Mouse (Mus musculus) thymus, adult 2 months (tissue): ENCODE measurements around the gene Pigk. TPM values are rescaled to one million over a fixed set of nuclear protein-coding genes. Genes with fewer than 3 reads are reported as not detected.

Experiments used
- DNase-seq: peaks from one replicate; pipeline ENCODE4 v3.0.0; 2021
- H3K27ac ChIP-seq: fragments of 200-500 bp; 2 replicates; pipeline ENCODE4 v1.5.1; 2012; ENCODE audit warnings: low read length, control low read depth; ENCODE audit not compliant: control insufficient read depth, insufficient read depth
- H3K27me3 ChIP-seq: fragments of 200-500 bp; 2 replicates; pipeline ENCODE4 v1.6.1; 2012; ENCODE audit warnings: mild to moderate bottlenecking, low read length, moderate library complexity, mixed read lengths; ENCODE audit not compliant: control insufficient read depth, insufficient read depth
- H3K36me3 ChIP-seq: fragments of 200-500 bp; 2 replicates; pipeline ENCODE4 v1.6.1; 2012; ENCODE audit warnings: mild to moderate bottlenecking, low read length, moderate library complexity; ENCODE audit not compliant: control insufficient read depth, insufficient read depth
- H3K4me1 ChIP-seq: fragments of 200-500 bp; replicated peaks from 2 replicates; pipeline ENCODE4 v1.6.1; 2012; ENCODE audit warnings: low read length; ENCODE audit not compliant: control insufficient read depth, insufficient read depth
- H3K4me3 ChIP-seq: fragments of 200-500 bp; 2 replicates; pipeline ENCODE4 v1.5.1; 2012; ENCODE audit warnings: mild to moderate bottlenecking, low read length, control low read depth, moderate library complexity; ENCODE audit not compliant: control insufficient read depth, insufficient read depth
- CTCF ChIP-seq: fragments of 200-500 bp; IDR thresholded peaks from 2 replicates; pipeline ENCODE4 v1.5.1; 2012; ENCODE audit warnings: mild to moderate bottlenecking, control low read depth, low read length, moderate library complexity, borderline replicate concordance; ENCODE audit not compliant: control insufficient read depth, poor library complexity, insufficient read depth; ENCODE audit errors: extremely low read depth
- POLR2A ChIP-seq: fragments of 200-500 bp; IDR thresholded peaks from 2 replicates; pipeline ENCODE4 v1.6.1; 2012; ENCODE audit warnings: mild to moderate bottlenecking, low read length, control low read depth, moderate library complexity; ENCODE audit not compliant: control insufficient read depth, poor library complexity, insufficient read depth; ENCODE audit errors: extremely low read depth
- WGBS: fragments of 180-500 bp; shearing (Covaris S2); methylation state at CpG from one replicate; pipeline ENCODE4 v1.1.7; 2018; 5-methylcytosine and 5-hydroxymethylcytosine counted together
- polyA plus RNA-seq: library from polyadenylated mRNA; depleted of rRNA; stranded (reverse); fragments of >200 nt; gene quantifications from 2 replicates; pipeline ENCODE4 v1.2.3, GENCODE M21; 2012

Gene Pigk
- polyA plus RNA-seq, 1 experiment: 10.9 TPM

GRCm38 (mm10) chr3:152912216-152913101 lies 198.6 kb downstream of the Pigk start:
- WGBS: 6% methylated on average over 23 of the region's 23 CpGs
- Histone ChIP-seq H3K27me3 (no peaks in the 10 kb centered on the region), H3K4me1 (peaks cover 19% of the 10 kb centered on the region), H3K27ac (peak overlapping the region; percentile 91), H3K4me3 (peak overlapping the region; percentile 45), H3K36me3 (no peaks in the 10 kb centered on the region)
- TF ChIP-seq CTCF (no peak), POLR2A (no peak)
- DNase-seq: peak; percentile 66

DNA sequence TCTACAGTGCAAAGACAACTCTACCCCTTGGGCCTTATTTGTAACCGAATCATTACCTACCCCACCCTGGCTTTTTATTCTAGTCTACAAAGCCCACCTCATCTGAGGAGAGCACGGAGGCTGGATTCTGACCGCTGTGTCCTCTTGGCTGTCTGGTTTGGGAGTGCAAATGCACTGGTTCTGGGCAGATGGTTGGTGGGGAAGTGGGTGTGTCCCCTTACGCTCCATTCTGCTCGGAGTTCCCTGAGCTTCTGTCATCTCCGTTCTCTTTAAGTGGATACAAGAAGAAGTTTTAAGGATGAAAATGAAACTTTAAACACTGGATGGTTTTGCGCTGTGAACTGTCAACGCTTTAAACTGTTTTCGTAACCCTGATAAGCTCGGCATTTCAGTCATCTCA lies 199.2 kb downstream of the Pigk start:
- Histone ChIP-seq H3K36me3 (no peaks in the 10 kb centered on the region), H3K27ac (peak overlapping the region; percentile 91), H3K27me3 (no peaks in the 10 kb centered on the region), H3K4me1 (peaks cover 23% of the 10 kb centered on the region), H3K4me3 (peak overlapping the region; percentile 45; the same call in 1 of the 2 replicates)
- 53% methylated on average over 10 of the region's 10 CpGs for WGBS
- DNase-seq: no peak
- TF ChIP-seq CTCF: no peak
- no peak for TF ChIP-seq POLR2A

DNA sequence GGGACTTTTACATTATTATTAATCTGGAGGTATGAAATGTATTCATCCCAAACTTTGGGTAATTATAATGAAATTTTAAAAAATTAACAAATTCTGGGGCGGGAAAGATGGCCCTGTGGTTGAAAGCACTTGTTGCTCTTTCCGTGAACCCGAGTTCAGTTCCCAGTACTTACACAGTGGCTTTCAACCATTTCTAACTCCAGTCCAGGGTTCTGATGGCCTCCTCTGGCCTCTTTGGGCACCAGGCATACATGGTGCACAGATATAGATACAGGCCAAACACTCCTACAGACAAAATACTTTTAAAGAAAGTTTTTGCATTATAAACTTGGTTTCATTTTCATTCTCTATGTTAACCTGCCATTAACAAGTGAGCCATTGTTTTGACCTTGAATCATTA lies 199.7 kb downstream of the Pigk start:
- Histone ChIP-seq H3K4me3 (no peak overlapping the region), H3K36me3 (no peaks in the 10 kb centered on the region), H3K27ac (no peak overlapping the region), H3K4me1 (peaks cover 23% of the 10 kb centered on the region), H3K27me3 (no peaks in the 10 kb centered on the region)
- DNase-seq: no peak
- 92% methylated on average over 3 of the region's 3 CpGs for WGBS
- TF ChIP-seq POLR2A (no peak), CTCF (no peak)

DNA sequence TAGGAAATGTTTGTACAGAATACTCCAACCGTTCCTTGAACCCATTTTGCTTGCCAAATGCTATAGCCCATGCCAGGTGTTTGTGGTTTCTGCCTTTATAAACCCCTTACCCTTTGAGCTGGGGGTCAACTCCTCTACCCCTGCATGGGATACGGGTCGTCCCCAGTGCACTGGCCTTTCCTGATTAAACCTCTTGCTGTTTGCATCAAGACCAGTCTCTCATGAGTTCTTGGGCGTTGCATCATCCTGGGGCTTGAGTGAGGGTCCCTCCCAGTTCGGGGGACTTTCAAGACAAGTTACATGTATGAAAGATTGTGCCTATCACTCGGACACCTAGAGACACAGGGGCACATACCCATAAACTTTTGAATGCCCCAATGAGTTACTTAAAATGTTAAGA lies 200.5 kb downstream of the Pigk start:
- H3K4me1 ChIP-seq: peaks cover 28% of the 10 kb centered on the region
- 93% methylated on average over 6 of the region's 6 CpGs for WGBS
- H3K27me3 ChIP-seq: no peaks in the 10 kb centered on the region
- H3K27ac ChIP-seq: no peak overlapping the region
- no peak overlapping the region for H3K4me3 ChIP-seq
- TF ChIP-seq CTCF (no peak), POLR2A (no peak)
- DNase-seq: no peak
- no peaks in the 10 kb centered on the region for H3K36me3 ChIP-seq

DNA sequence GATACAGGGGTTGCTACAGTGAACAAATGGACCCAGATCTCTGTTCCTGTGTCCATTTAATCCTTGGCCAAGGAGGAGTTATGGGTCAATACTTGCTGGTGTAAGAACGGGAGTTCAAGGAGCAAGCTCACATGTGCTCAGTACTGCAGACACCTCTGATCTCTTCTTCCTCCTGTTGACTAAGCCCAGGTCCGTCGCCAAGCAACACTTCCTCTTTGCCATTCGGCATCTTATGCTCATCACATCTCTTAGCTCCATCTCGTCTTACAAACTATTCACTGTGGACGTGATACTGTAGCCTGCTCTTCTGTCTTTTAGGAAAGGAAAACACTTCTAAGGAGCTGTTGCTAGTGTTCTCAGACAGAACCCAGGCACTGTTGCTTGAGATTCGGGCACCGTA lies 203.7 kb downstream of the Pigk start:
- 58% methylated on average over 8 of the region's 8 CpGs for WGBS
- Histone ChIP-seq H3K27me3 (no peaks in the 10 kb centered on the region), H3K27ac (no peak overlapping the region), H3K4me3 (no peak overlapping the region), H3K4me1 (peaks cover 20% of the 10 kb centered on the region), H3K36me3 (no peaks in the 10 kb centered on the region)
- no peak for TF ChIP-seq POLR2A
- no peak for TF ChIP-seq CTCF
- DNase-seq: no peak

DNA sequence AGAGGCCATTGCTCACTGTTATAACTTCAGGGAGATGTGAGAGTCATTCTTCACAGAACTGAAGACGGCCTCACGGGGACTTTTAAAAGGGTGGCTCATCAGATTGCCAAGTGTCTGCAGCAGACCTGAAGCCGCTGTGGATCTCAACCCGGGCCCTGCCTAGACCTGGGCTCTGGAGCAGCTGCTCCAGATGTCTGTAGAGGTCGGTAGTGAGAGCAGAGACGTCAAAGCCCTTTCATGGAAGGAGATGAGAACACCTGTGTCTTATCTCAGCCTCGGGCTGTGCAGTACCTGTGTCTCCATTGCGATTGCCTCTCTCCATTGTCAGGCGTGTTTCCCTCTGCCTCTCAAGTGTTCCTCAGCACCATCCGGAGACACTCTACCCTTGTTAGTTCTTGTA lies 205.2 kb downstream of the Pigk start:
- 56% methylated on average over 10 of the region's 10 CpGs for WGBS

GRCm38 (mm10) chr3:152920365-152920764 lies 206.5 kb downstream of the Pigk start:
- TF ChIP-seq POLR2A (no peak), CTCF (no peak)
- 24% methylated on average over 3 of the region's 3 CpGs for WGBS
- Histone ChIP-seq H3K36me3 (no peaks in the 10 kb centered on the region), H3K4me1 (peaks cover 20% of the 10 kb centered on the region), H3K4me3 (no peak overlapping the region), H3K27me3 (no peaks in the 10 kb centered on the region), H3K27ac (no peak overlapping the region)
- DNase-seq: no peak

More for the DNA sequence above, 205.2 kb downstream of the Pigk start:
- peaks cover 13% of the 10 kb centered on the region for H3K4me1 ChIP-seq
- no peak for DNase-seq
- no peak overlapping the region for H3K27ac ChIP-seq
- TF ChIP-seq CTCF (peak; percentile 39; the same call in 1 of the 2 replicates), POLR2A (no peak)
- no peak overlapping the region for H3K4me3 ChIP-seq
- no peaks in the 10 kb centered on the region for H3K27me3 ChIP-seq
- no peaks in the 10 kb centered on the region for H3K36me3 ChIP-seq
